Mouse (Mus musculus): ENCODE measurements around the gene Gm28043.

- TF ChIP-seq CTCF (IDR thresholded peaks at IDR 0.05) (no peak), POLR2A (IDR thresholded peaks at IDR 0.05; ENCODE audit: insufficient read depth, low read depth, low read length) (no peak), EP300 (IDR thresholded peaks at IDR 0.05; ENCODE audit: insufficient read depth, low read depth, low read length) (no peak)
These were observed 66.2 kb downstream of the Gm28043 start for GRCm38 (mm10) chr17:29680921-29681320.
